Mouse (Mus musculus) liver, postnatal 0 days (tissue): ENCODE data around the gene Gm20388.

ENCODE experiments used
- CTCF ChIP-seq: sonication (generic); IDR thresholded peaks from 2 replicates; pipeline ENCODE4 v1.5.1; 2016; ENCODE audit warnings: antibody characterized with exemption, low read depth
- EP300 ChIP-seq: IDR thresholded peaks from 2 replicates; pipeline ENCODE4 v1.6.1; 2016; ENCODE audit warnings: antibody characterized with exemption, low read depth, mild to moderate bottlenecking

- no peak for TF ChIP-seq CTCF
- TF ChIP-seq EP300: no peak
These were observed 2791.0 kb downstream of the Gm20388 start for GRCm38 (mm10) chr8:122701441-122702185.
